Mouse (Mus musculus) midbrain, embryonic 12.5 days (tissue): ENCODE measurements at regions not wholly inside any gene's neighbourhood (a gene's known extent, or its start where the extent isn't known, plus 50 kb on each side); places are given as distances from the start of the nearest gene placed in this dataset.

Experiments
- ATAC-seq: fragments of 200-750 bp; cut with Nextera tagmentation; 2 replicates; pipeline ENCODE4 v1.8.0; 2017; ENCODE audit warnings: low read depth, moderate TSS enrichment, moderate library complexity; ENCODE audit not compliant: low FRiP score
- H3K27ac ChIP-seq: fragments of 300-500 bp; sonication (generic); replicated peaks from 2 replicates; pipeline ENCODE4 v1.5.1; 2016; ENCODE audit warnings: mild to moderate bottlenecking
- H3K27me3 ChIP-seq: fragments of 300-500 bp; sonication (generic); 2 replicates; pipeline ENCODE4 v1.6.1; 2016; ENCODE audit warnings: mild to moderate bottlenecking
- H3K36me3 ChIP-seq: fragments of 300-500 bp; sonication (generic); 2 replicates; pipeline ENCODE4 v1.6.1; 2016
- H3K4me1 ChIP-seq: fragments of 300-500 bp; sonication (generic); 2 replicates; pipeline ENCODE4 v1.6.1; 2016
- H3K4me2 ChIP-seq: fragments of 300-500 bp; sonication (generic); replicated peaks from 2 replicates; pipeline ENCODE4 v1.6.1; 2016; ENCODE audit warnings: mild to moderate bottlenecking, moderate library complexity
- H3K4me3 ChIP-seq: fragments of 300-500 bp; sonication (generic); 2 replicates; pipeline ENCODE4 v1.5.1; 2016; ENCODE audit warnings: mild to moderate bottlenecking
- H3K9ac ChIP-seq: fragments of 300-500 bp; sonication (generic); replicated peaks from 2 replicates; pipeline ENCODE4 v1.6.1; 2016; ENCODE audit warnings: mild to moderate bottlenecking, moderate library complexity
- H3K9me3 ChIP-seq: fragments of 300-500 bp; sonication (generic); 2 replicates; pipeline ENCODE4 v1.6.1; 2016; ENCODE audit warnings: mild to moderate bottlenecking
- WGBS: fragments of 180-500 bp; shearing (Covaris S2); methylation state at CpG from one replicate; pipeline ENCODE4 v1.1.7; 2016; 5-methylcytosine and 5-hydroxymethylcytosine counted together

DNA sequence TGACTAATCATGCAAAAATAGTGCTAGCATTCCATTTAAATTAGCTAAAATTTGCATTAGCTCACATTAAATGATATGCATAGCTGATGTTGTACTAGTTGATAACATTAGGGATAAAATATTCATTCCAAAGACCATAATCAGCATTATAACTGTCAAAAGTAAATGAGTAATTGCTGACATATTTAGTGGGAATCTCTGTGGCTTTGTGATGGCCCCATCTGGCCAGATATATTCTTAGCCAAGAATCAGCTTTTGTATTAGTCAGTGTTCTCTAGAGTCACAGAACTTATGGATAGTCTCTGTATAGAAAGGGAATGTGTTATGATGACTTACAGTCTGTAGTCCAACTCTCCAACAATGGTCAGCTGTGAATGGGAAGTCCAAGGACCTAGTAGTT lies 171.2 kb downstream of the Gria2 start:
- H3K4me1 ChIP-seq, result no peaks in the 10 kb centered on the region
- no peaks in the 10 kb centered on the region for H3K9me3 ChIP-seq
- H3K27ac ChIP-seq, result no peak overlapping the region
- no peaks in the 10 kb centered on the region for H3K27me3 ChIP-seq
- no peak overlapping the region for H3K9ac ChIP-seq
- no peak overlapping the region for H3K4me3 ChIP-seq
- ATAC-seq, result no peak
- H3K4me2 ChIP-seq, result no peak overlapping the region
- no peaks in the 10 kb centered on the region for H3K36me3 ChIP-seq

GRCm38 (mm10) chr3:80610414-80610813 lies 192.2 kb downstream of the Gria2 start:
- 84% methylated on average over 2 of the region's 2 CpGs for WGBS
- ATAC-seq, result no peak
- peaks cover 5% of the 10 kb centered on the region; the same call in 1 of the 2 replicates for H3K4me1 ChIP-seq

GRCm38 (mm10) chr3:80608467-80608866 lies 194.2 kb downstream of the Gria2 start:
- H3K36me3 ChIP-seq, result no peaks in the 10 kb centered on the region
- ATAC-seq, result no peak
- H3K27me3 ChIP-seq, result no peaks in the 10 kb centered on the region
- no peak overlapping the region for H3K9ac ChIP-seq
- no peak overlapping the region for H3K4me3 ChIP-seq
- no peak overlapping the region for H3K4me2 ChIP-seq
- no peak overlapping the region for H3K27ac ChIP-seq
- 52% methylated on average over 4 of the region's 4 CpGs for WGBS
- H3K4me1 ChIP-seq, result peaks cover 5% of the 10 kb centered on the region; the same call in 1 of the 2 replicates
- no peaks in the 10 kb centered on the region for H3K9me3 ChIP-seq

More at GRCm38 (mm10) chr3:80610414-80610813, 192.2 kb downstream of the Gria2 start:
- Histone ChIP-seq H3K4me3 (no peak overlapping the region), H3K27me3 (no peaks in the 10 kb centered on the region), H3K36me3 (no peaks in the 10 kb centered on the region), H3K9ac (no peak overlapping the region), H3K4me2 (no peak overlapping the region), H3K9me3 (no peaks in the 10 kb centered on the region), H3K27ac (no peak overlapping the region)

- H3K27me3 ChIP-seq, result no peaks in the 10 kb centered on the region
- no peaks in the 10 kb centered on the region for H3K36me3 ChIP-seq
- H3K4me3 ChIP-seq, result no peak overlapping the region
- H3K9me3 ChIP-seq, result no peaks in the 10 kb centered on the region
- no peak overlapping the region for H3K27ac ChIP-seq
- WGBS, result 21% methylated on average over 2 of the region's 2 CpGs
- peaks cover 5% of the 10 kb centered on the region; the same call in 1 of the 2 replicates for H3K4me1 ChIP-seq
- no peak for ATAC-seq
- H3K9ac ChIP-seq, result no peak overlapping the region
- H3K4me2 ChIP-seq, result no peak overlapping the region
Observed at GRCm38 (mm10) chr3:80607809-80608208, 194.8 kb downstream of the Gria2 start.

DNA sequence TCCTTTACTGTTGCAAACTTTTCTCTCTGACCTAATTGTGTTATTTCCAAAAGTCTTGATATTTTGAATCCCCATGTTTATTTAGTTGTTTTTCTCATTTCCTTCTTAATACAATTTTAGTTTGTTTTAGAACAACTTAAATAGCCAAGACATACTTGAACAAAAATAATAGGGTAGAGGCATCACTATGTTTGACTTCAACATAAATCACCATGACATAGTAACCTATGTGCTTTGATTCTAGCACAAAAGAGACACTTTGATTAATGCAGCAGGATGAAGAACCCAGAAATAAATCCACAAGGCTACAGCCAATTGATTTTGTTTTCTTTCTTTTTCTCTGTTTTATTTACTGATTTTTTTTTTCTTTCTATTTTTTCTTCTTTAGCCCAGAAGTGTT lies 205.1 kb downstream of the Gria2 start:
- Histone ChIP-seq H3K27me3 (no peaks in the 10 kb centered on the region), H3K9ac (no peak overlapping the region), H3K9me3 (no peaks in the 10 kb centered on the region), H3K4me2 (no peak overlapping the region), H3K4me1 (no peaks in the 10 kb centered on the region), H3K4me3 (no peak overlapping the region), H3K27ac (no peak overlapping the region), H3K36me3 (no peaks in the 10 kb centered on the region)
- ATAC-seq, result no peak

DNA sequence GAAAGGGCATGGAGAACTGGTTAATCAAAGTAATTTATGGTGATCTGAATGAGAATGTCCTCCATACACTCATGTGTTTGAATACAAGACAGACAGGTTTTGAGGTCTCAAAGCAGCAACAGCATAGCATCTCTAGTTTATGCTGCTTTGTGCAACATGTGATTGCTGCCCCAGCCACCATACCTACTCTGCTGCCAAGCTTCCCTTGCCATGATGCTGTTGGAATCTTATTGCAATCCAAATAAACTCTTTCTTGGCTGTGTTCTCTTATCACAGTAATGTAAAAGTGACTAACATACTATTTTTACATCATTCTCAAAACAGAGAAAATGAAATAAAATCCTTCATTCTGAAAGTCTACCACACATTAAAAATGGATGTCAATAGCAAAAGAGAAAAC lies 235.1 kb downstream of the Gria2 start:
- no peak overlapping the region for H3K4me3 ChIP-seq
- no peaks in the 10 kb centered on the region for H3K36me3 ChIP-seq
- H3K9ac ChIP-seq, result no peak overlapping the region
- no peaks in the 10 kb centered on the region for H3K9me3 ChIP-seq
- H3K4me2 ChIP-seq, result no peak overlapping the region
- ATAC-seq, result no peak
- H3K27me3 ChIP-seq, result no peaks in the 10 kb centered on the region
- H3K27ac ChIP-seq, result no peak overlapping the region
- H3K4me1 ChIP-seq, result no peaks in the 10 kb centered on the region

DNA sequence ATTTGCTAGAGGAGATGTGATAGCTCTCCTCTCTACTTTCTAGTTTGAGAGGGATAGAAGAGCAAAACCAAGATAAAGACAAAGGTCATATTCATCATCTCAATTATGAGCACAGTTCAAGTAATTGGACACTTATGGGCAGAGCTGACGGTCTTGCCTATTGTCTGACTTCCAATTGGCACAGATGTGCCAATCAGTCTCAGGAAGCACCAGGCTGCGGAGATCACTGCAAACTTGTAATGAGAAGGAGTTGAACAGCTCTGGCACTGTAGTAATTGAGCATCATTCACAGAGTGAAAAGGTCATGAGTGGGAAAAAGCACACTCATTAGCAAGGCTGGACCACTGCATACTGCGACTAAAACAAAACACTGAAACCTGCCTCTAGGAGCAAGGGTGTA lies 236.4 kb downstream of the Gria2 start:
- Histone ChIP-seq H3K4me1 (no peaks in the 10 kb centered on the region), H3K9me3 (no peaks in the 10 kb centered on the region), H3K4me2 (no peak overlapping the region), H3K27ac (no peak overlapping the region), H3K9ac (no peak overlapping the region), H3K36me3 (no peaks in the 10 kb centered on the region), H3K27me3 (no peaks in the 10 kb centered on the region), H3K4me3 (no peak overlapping the region)
- no peak for ATAC-seq
- WGBS, result 82% methylated on average over 3 of the region's 3 CpGs

GRCm38 (mm10) chr3:80546151-80546695 lies 256.4 kb downstream of the Gria2 start:
- Histone ChIP-seq H3K4me2 (no peak overlapping the region), H3K27me3 (no peaks in the 10 kb centered on the region), H3K27ac (no peak overlapping the region), H3K36me3 (no peaks in the 10 kb centered on the region), H3K4me3 (no peak overlapping the region), H3K9me3 (no peaks in the 10 kb centered on the region), H3K9ac (no peak overlapping the region), H3K4me1 (no peaks in the 10 kb centered on the region)
- ATAC-seq, result no peak

DNA sequence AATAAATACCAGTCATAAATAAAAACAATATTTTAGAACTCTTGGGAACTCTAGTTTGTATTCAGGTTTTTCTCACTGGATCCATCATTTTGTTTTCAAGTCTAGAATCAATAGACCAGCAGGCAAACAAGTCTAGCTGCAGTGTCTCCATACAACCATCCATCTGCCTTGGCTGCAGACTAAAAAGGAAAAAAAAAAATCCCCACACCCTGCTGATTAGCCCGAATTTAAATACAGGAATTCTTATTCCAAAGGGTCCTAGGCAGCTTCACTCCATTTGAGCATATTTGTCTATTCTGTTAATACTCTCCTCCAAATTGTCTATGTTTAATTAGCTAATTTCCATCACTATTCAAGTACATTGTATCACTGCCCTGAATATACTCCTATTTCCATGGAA lies 258.9 kb downstream of the Gria2 start:
- 66% methylated on average over 1 of the region's 1 CpGs for WGBS
- no peaks in the 10 kb centered on the region for H3K9me3 ChIP-seq
- no peak for ATAC-seq

DNA sequence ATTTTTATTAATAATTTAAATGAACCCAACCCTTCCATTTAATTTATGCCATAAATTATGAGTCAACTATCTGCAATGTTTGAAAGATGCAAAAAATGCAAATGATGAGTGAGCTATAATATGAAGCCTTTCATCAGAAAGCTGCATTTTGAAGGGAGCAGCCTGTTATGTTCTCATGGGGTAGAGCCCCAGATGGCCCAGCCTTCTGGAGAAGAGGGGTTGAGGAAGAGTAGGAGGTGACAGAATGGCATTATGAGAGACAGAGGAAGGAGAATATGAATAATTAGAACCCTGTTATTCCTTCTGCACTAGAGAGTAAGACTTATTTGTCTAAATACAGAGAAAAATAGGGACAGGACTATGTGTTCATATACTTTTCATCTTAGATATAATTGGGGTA lies 261.3 kb downstream of the Gria2 start:
- Histone ChIP-seq H3K27me3 (no peaks in the 10 kb centered on the region), H3K9ac (no peak overlapping the region), H3K4me3 (no peak overlapping the region), H3K27ac (no peak overlapping the region), H3K9me3 (no peaks in the 10 kb centered on the region), H3K4me1 (no peaks in the 10 kb centered on the region), H3K4me2 (no peak overlapping the region), H3K36me3 (no peaks in the 10 kb centered on the region)
- ATAC-seq, result 0 out of 2 replicates have a peak, but pooled peaks have one; percentile 34

More for the DNA sequence above, 258.9 kb downstream of the Gria2 start:
- H3K36me3 ChIP-seq, result no peaks in the 10 kb centered on the region
- no peaks in the 10 kb centered on the region for H3K4me1 ChIP-seq
- no peaks in the 10 kb centered on the region for H3K27me3 ChIP-seq
- no peak overlapping the region for H3K9ac ChIP-seq
- no peak overlapping the region for H3K4me2 ChIP-seq
- H3K27ac ChIP-seq, result no peak overlapping the region
- H3K4me3 ChIP-seq, result no peak overlapping the region

- 86% methylated on average over 4 of the region's 4 CpGs for WGBS
- no peak for ATAC-seq
Observed at GRCm38 (mm10) chr3:80533706-80534349, 268.8 kb downstream of the Gria2 start.

GRCm38 (mm10) chr3:80514026-80514425 lies 288.6 kb downstream of the Gria2 start:
- H3K9me3 ChIP-seq, result no peaks in the 10 kb centered on the region
- 75% methylated on average over 1 of the region's 1 CpGs for WGBS
- no peak overlapping the region for H3K4me2 ChIP-seq
- H3K27me3 ChIP-seq, result no peaks in the 10 kb centered on the region
- no peak overlapping the region for H3K27ac ChIP-seq
- ATAC-seq, result no peak
- no peak overlapping the region for H3K4me3 ChIP-seq
- H3K36me3 ChIP-seq, result no peaks in the 10 kb centered on the region
- H3K4me1 ChIP-seq, result no peaks in the 10 kb centered on the region
- no peak overlapping the region for H3K9ac ChIP-seq

More at GRCm38 (mm10) chr3:80533706-80534349, 268.8 kb downstream of the Gria2 start:
- no peaks in the 10 kb centered on the region for H3K9me3 ChIP-seq
- H3K4me2 ChIP-seq, result no peak overlapping the region
- H3K4me3 ChIP-seq, result no peak overlapping the region
- no peak overlapping the region for H3K27ac ChIP-seq
- no peaks in the 10 kb centered on the region for H3K27me3 ChIP-seq
- H3K4me1 ChIP-seq, result no peaks in the 10 kb centered on the region
- H3K36me3 ChIP-seq, result no peaks in the 10 kb centered on the region
- H3K9ac ChIP-seq, result no peak overlapping the region

- H3K9me3 ChIP-seq, result no peaks in the 10 kb centered on the region
- no peak overlapping the region for H3K4me2 ChIP-seq
- H3K9ac ChIP-seq, result no peak overlapping the region
- no peak overlapping the region for H3K4me3 ChIP-seq
- ATAC-seq, result no peak
- no peaks in the 10 kb centered on the region for H3K27me3 ChIP-seq
- no peak overlapping the region for H3K27ac ChIP-seq
- WGBS, result 73% methylated on average over 1 of the region's 1 CpGs
- no peaks in the 10 kb centered on the region for H3K36me3 ChIP-seq
- no peaks in the 10 kb centered on the region for H3K4me1 ChIP-seq
Observed at GRCm38 (mm10) chr3:80509185-80509584, 293.4 kb downstream of the Gria2 start.
